Mouse (Mus musculus): ENCODE data around the gene Galnt18.

The Galnt18 gene

GRCm38 (mm10) chr7:111714639-111715360, 65.0 kb downstream of the Galnt18 start:
- no peak for DNase-seq (ENCODE audit: low spot score in 2 of 2)

GRCm38 (mm10) chr7:111713828-111714600, 65.8 kb downstream of the Galnt18 start:
- no peak for DNase-seq (ENCODE audit: low spot score in 2 of 2)

GRCm38 (mm10) chr7:111712797-111713196, 67.0 kb downstream of the Galnt18 start:
- DNase-seq (ENCODE audit: low spot score in 2 of 2), result no peak

GRCm38 (mm10) chr7:111711045-111711808, 68.5 kb downstream of the Galnt18 start:
- no peak for DNase-seq (ENCODE audit: low spot score in 2 of 2)

- no peak for DNase-seq (ENCODE audit: low spot score in 2 of 2)
Measured at GRCm38 (mm10) chr7:111710311-111710710, 69.5 kb downstream of the Galnt18 start.

- DNase-seq (ENCODE audit: low spot score in 2 of 2), result no peak
Measured at GRCm38 (mm10) chr7:111708563-111708962, 71.2 kb downstream of the Galnt18 start.

GRCm38 (mm10) chr7:111702961-111703360, 76.8 kb downstream of the Galnt18 start:
- DNase-seq (ENCODE audit: low spot score in 2 of 2), result no peak

GRCm38 (mm10) chr7:111701788-111702187, 78.0 kb downstream of the Galnt18 start:
- no peak for DNase-seq (ENCODE audit: low spot score in 2 of 2)

GRCm38 (mm10) chr7:111699446-111699845, 80.3 kb downstream of the Galnt18 start:
- no peak for DNase-seq (ENCODE audit: low spot score in 2 of 2)

- DNase-seq (ENCODE audit: low spot score in 2 of 2), result no peak
Measured at GRCm38 (mm10) chr7:111696226-111696625, 83.6 kb downstream of the Galnt18 start.

- DNase-seq (ENCODE audit: low spot score in 2 of 2), result peak in 1 of 2 experiments; percentile 50
Measured at GRCm38 (mm10) chr7:111694312-111694711, 85.5 kb downstream of the Galnt18 start.

- peak in 1 of 2 experiments; percentile 42 for DNase-seq (ENCODE audit: low spot score in 2 of 2)
Measured at GRCm38 (mm10) chr7:111692641-111693261, 87.0 kb downstream of the Galnt18 start.

GRCm38 (mm10) chr7:111680108-111680507, 99.7 kb downstream of the Galnt18 start:
- no peak for DNase-seq (ENCODE audit: low spot score in 2 of 2)

- DNase-seq (ENCODE audit: low spot score in 2 of 2), result no peak
Measured at GRCm38 (mm10) chr7:111676483-111676882, 103.3 kb downstream of the Galnt18 start.

GRCm38 (mm10) chr7:111672467-111672866, 107.3 kb downstream of the Galnt18 start:
- DNase-seq (ENCODE audit: low spot score in 2 of 2), result no peak

GRCm38 (mm10) chr7:111663139-111664073, 116.4 kb downstream of the Galnt18 start:
- DNase-seq (ENCODE audit: low spot score in 2 of 2), result no peak

- DNase-seq (ENCODE audit: low spot score in 2 of 2), result no peak
Measured at GRCm38 (mm10) chr7:111658579-111658978, 121.2 kb downstream of the Galnt18 start.

- no peak for DNase-seq (ENCODE audit: low spot score in 2 of 2)
Measured at GRCm38 (mm10) chr7:111655002-111655401, 124.8 kb downstream of the Galnt18 start.

- no peak for DNase-seq (ENCODE audit: low spot score in 2 of 2)
Measured at GRCm38 (mm10) chr7:111654526-111654925, 125.3 kb downstream of the Galnt18 start.

- no peak for DNase-seq (ENCODE audit: low spot score in 2 of 2)
Measured at GRCm38 (mm10) chr7:111644362-111644761, 135.4 kb downstream of the Galnt18 start.

GRCm38 (mm10) chr7:111638899-111639298, 140.9 kb downstream of the Galnt18 start:
- DNase-seq (ENCODE audit: low spot score in 2 of 2), result no peak
